Mouse (Mus musculus) forebrain, embryonic 14.5 days (tissue): ENCODE measurements around the gene Upf2. TPM values are rescaled to one million over a fixed set of nuclear protein-coding genes. Genes with fewer than 3 reads are reported as not detected.
"Not testable (repeated sequence)": the region's sequence is repeated elsewhere in the genome, so short reads cannot be mapped to it uniquely, and the experiment has no call there.

Source experiments
- ATAC-seq: fragments of 200-750 bp; cut with Nextera tagmentation; 2 replicates; pipeline ENCODE4 v1.8.0; 2017; ENCODE audit warnings: mild to moderate bottlenecking, moderate library complexity
- DNase-seq: peaks from one replicate; pipeline ENCODE4 v3.0.0-alpha.2; 2015; ENCODE audit warnings: low spot score
- H3K27ac ChIP-seq: fragments of 300-500 bp; sonication (generic); 2 replicates; pipeline ENCODE4 v1.5.1; 2014; ENCODE audit warnings: low read depth, mild to moderate bottlenecking, control low read depth, low read length, moderate library complexity
- H3K27me3 ChIP-seq: fragments of 300-500 bp; sonication (generic); replicated peaks from 2 replicates; pipeline ENCODE4 v1.6.1; 2014; ENCODE audit warnings: low read length, control low read depth, mixed read lengths; ENCODE audit not compliant: control insufficient read depth, insufficient read depth
- H3K36me3 ChIP-seq: fragments of 300-500 bp; sonication (generic); 2 replicates; pipeline ENCODE4 v1.6.1; 2014; ENCODE audit warnings: low read length, control low read depth; ENCODE audit not compliant: control insufficient read depth, insufficient read depth
- H3K4me1 ChIP-seq: fragments of 300-500 bp; sonication (generic); 2 replicates; pipeline ENCODE4 v1.6.1; 2014; ENCODE audit warnings: antibody characterized with exemption, low read length, control low read depth; ENCODE audit not compliant: control insufficient read depth, insufficient read depth
- H3K4me2 ChIP-seq: fragments of 300-500 bp; sonication (generic); 2 replicates; pipeline ENCODE4 v1.6.1; 2014; ENCODE audit warnings: mild to moderate bottlenecking, control low read depth, low read length
- H3K4me3 ChIP-seq: fragments of 300-500 bp; sonication (generic); 2 replicates; pipeline ENCODE4 v1.5.1; 2014; ENCODE audit warnings: low read depth, low read length, control low read depth
- H3K9ac ChIP-seq: fragments of 300-500 bp; sonication (generic); 2 replicates; pipeline ENCODE4 v1.6.1; 2014; ENCODE audit warnings: mild to moderate bottlenecking, low read length, control low read depth, moderate library complexity
- H3K9me3 ChIP-seq: fragments of 300-500 bp; sonication (generic); replicated peaks from 2 replicates; pipeline ENCODE4 v1.6.1; 2016; ENCODE audit warnings: low read length, control low read depth, mixed read lengths; ENCODE audit not compliant: control insufficient read depth
- WGBS: fragments of 180-500 bp; shearing (Covaris S2); extraction: QIAGEN DNeasy Blood & Tissue Kit; methylation state at CpG from one replicate; pipeline ENCODE4 v1.1.7; 2014; 5-methylcytosine and 5-hydroxymethylcytosine counted together
- polyA plus RNA-seq: library from polyadenylated mRNA; unstranded; fragments of >200 nt; fragmentation: Nextera tagmentation; extraction: Ambion mirVana; gene quantifications from 2 replicates; pipeline ENCODE4 v1.2.1, GENCODE M21; 2014

The Upf2 gene
- polyA plus RNA-seq, 1 experiment from 2014 or later: 7.6 TPM

GRCm38 (mm10) chr2:5962265-5962664 lies 11.0 kb downstream of the Upf2 start:
- no peak overlapping the region for H3K9ac ChIP-seq
- WGBS: 17% methylated on average over 2 of the region's 2 CpGs
- peaks cover 42% of the 10 kb centered on the region for H3K36me3 ChIP-seq
- H3K4me3 ChIP-seq: no peak overlapping the region
- no peaks in the 10 kb centered on the region for H3K27me3 ChIP-seq
- no peak overlapping the region for H3K4me2 ChIP-seq
- ATAC-seq (peak; percentile 86), DNase-seq (peak; percentile 77)
- H3K27ac ChIP-seq: no peak overlapping the region
- H3K9me3 ChIP-seq: no peaks in the 10 kb centered on the region
- no peaks in the 10 kb centered on the region for H3K4me1 ChIP-seq

DNA sequence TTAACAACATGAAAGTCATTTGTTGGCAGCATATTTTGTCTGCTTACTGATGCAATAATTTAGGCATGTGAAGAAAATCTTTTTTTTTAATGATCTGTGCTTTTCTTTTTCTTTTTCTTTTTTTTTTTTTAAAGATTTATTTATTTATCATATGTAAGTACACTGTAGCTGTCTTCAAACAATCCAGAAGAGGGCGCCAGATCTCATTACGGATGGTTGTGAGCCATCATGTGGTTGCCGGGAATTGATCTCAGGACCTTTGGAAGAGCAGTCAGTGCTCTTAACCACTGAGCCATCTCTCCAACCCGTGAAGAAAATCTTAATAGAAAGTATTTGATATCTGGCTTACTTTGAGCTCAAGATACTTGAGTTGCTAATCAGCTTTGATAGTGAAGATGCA lies 12.5 kb downstream of the Upf2 start:
- H3K27ac ChIP-seq, H3K9me3 ChIP-seq, ATAC-seq, H3K27me3 ChIP-seq, H3K9ac ChIP-seq, DNase-seq, H3K4me2 ChIP-seq, H3K4me3 ChIP-seq, H3K4me1 ChIP-seq: not testable (repeated sequence)
- H3K36me3 ChIP-seq: peaks cover 28% of the 10 kb centered on the region
- WGBS: 89% methylated on average over 4 of the region's 4 CpGs

DNA sequence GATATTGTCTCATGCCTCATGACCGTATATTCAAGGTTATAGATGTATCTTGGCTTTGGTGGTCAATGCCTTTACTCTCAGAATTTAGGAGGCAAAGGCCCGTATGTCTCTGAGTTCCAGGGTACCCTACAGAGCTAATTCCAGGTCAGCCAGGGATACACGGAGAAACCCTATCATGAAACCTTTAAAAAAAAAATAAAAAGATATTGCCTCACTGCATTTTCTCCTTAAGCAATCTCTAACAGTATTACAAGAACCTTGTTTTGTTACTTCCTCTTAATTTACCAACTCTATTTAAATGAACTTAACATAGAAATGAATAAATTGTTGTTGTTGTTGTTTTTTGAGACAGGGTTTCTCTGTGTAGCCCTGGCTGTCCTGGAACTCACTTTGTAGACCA lies 14.7 kb downstream of the Upf2 start:
- no peaks in the 10 kb centered on the region for H3K27me3 ChIP-seq
- peaks cover 14% of the 10 kb centered on the region for H3K36me3 ChIP-seq
- DNase-seq (no peak), ATAC-seq (no peak)
- H3K4me3 ChIP-seq: no peak overlapping the region
- no peaks in the 10 kb centered on the region for H3K4me1 ChIP-seq
- no peak overlapping the region for H3K4me2 ChIP-seq
- H3K27ac ChIP-seq: no peak overlapping the region
- 99% methylated on average over 3 of the region's 3 CpGs for WGBS
- no peak overlapping the region for H3K9ac ChIP-seq
- H3K9me3 ChIP-seq: no peaks in the 10 kb centered on the region

GRCm38 (mm10) chr2:5970629-5971028 lies 19.4 kb downstream of the Upf2 start:
- peaks cover 14% of the 10 kb centered on the region for H3K36me3 ChIP-seq
- WGBS: 96% methylated on average over 3 of the region's 3 CpGs
- H3K9me3 ChIP-seq, H3K27ac ChIP-seq, H3K4me3 ChIP-seq, H3K9ac ChIP-seq, H3K27me3 ChIP-seq, DNase-seq, H3K4me2 ChIP-seq, H3K4me1 ChIP-seq, ATAC-seq: not testable (repeated sequence)

DNA sequence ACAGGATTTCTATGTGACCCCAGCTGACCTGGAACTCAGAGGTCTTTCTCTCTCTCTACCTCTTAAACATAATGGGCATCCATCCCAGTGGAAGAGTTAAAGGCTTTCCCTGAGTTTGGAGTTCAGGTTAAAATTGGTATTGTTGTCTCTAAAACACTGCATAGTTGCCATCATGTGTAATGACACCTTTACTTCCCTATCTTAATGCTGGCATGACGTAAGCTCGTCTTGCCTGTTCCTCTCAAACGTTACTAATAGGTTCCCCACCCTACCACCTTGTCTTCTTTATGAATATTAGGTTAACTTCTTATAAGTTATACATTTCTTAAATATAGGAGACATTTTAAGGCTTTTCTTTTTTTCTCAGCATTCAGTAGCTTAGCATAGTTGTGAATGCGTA lies 26.3 kb downstream of the Upf2 start:
- Histone ChIP-seq H3K4me1 (no peaks in the 10 kb centered on the region), H3K4me2 (no peak overlapping the region), H3K9me3 (no peaks in the 10 kb centered on the region), H3K27ac (no peak overlapping the region), H3K4me3 (no peak overlapping the region), H3K27me3 (no peaks in the 10 kb centered on the region), H3K36me3 (peaks cover 36% of the 10 kb centered on the region), H3K9ac (no peak overlapping the region)
- no peak for ATAC-seq
- no peak for DNase-seq
- 92% methylated on average over 4 of the region's 4 CpGs for WGBS

DNA sequence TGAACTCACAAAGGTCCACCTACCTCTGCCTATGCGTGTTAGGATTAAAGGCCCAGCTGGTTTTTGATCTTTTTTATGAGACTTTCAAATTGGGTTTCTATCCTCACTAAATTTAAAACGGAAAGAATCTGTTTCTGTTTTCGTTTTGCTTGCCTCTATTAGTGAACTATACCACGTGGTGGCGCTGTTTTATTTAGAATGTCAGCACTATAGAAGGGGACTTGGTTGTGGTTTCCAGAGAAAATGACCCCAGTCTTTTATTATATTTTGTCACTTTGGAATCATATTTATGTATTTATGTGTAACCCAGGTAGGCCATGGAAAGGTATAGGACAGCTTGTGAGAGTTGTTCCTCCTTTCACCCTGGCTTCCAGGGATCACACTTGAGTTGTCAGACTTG lies 44.3 kb downstream of the Upf2 start:
- Histone ChIP-seq H3K27ac (no peak overlapping the region), H3K4me2 (no peak overlapping the region), H3K4me3 (no peak overlapping the region), H3K36me3 (peaks cover 8% of the 10 kb centered on the region; the same call in 1 of the 2 replicates), H3K27me3 (no peaks in the 10 kb centered on the region), H3K9ac (no peak overlapping the region), H3K9me3 (no peaks in the 10 kb centered on the region), H3K4me1 (no peaks in the 10 kb centered on the region)
- ATAC-seq: no peak
- peak; percentile 76 for DNase-seq
- 20% methylated on average over 5 of the region's 5 CpGs for WGBS

DNA sequence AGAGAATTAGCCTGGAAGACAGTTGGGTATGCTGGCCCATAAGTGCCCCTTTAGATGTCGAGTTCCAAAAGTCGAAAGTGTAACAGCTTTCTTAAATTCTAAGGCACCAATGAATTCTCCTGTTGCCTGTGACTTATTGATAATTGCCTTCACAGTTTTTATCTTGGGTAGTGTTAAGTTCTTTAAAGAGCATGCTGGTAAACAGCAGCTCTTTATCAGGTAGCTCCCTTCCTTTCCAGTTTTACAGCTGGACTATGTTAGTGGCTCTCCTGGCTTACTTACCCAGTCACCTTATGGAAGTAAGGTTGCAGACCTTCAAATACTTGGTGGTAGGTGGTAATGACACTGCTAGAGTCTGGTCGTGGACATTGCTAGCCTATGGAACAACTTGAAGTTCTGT lies 52.7 kb downstream of the Upf2 start:
- Histone ChIP-seq H3K4me3 (no peak overlapping the region), H3K36me3 (0 out of 2 replicates have a peak, but pooled peaks cover 5% of the 10 kb centered on the region), H3K9ac (no peak overlapping the region), H3K27ac (no peak overlapping the region), H3K27me3 (no peaks in the 10 kb centered on the region), H3K4me2 (no peak overlapping the region), H3K4me1 (no peaks in the 10 kb centered on the region), H3K9me3 (no peaks in the 10 kb centered on the region)
- DNase-seq: no peak
- 91% methylated on average over 3 of the region's 3 CpGs for WGBS
- ATAC-seq: no peak

DNA sequence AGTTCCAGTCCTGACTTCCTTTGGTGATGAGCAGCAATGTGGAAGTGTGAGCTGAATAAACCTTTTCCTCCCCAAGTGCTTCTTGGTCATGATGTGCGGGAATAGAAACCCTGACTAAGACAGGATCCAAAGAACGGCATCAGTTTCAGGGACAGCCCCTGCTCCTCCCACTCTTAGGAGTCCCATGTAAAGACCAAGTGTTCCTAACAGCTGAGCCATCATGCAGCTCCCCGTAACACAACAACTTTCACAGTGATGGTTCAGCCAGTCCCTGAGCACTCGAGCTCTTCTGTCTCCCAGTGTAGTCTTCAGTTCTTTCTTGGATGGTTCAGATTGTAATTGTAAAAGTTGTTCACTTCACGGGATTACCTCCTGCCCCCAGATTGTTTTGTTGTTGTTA lies 63.3 kb downstream of the Upf2 start:
- H3K4me3 ChIP-seq: no peak overlapping the region
- H3K9me3 ChIP-seq: no peaks in the 10 kb centered on the region
- DNase-seq (no peak), ATAC-seq (no peak)
- H3K36me3 ChIP-seq: peaks cover 9% of the 10 kb centered on the region
- H3K4me2 ChIP-seq: no peak overlapping the region
- H3K27me3 ChIP-seq: no peaks in the 10 kb centered on the region
- no peaks in the 10 kb centered on the region for H3K4me1 ChIP-seq
- H3K9ac ChIP-seq: no peak overlapping the region
- H3K27ac ChIP-seq: no peak overlapping the region
- 93% methylated on average over 5 of the region's 5 CpGs for WGBS

- H3K27me3 ChIP-seq, H3K9ac ChIP-seq, H3K4me1 ChIP-seq, H3K9me3 ChIP-seq, DNase-seq, H3K4me3 ChIP-seq, ATAC-seq, H3K27ac ChIP-seq, H3K4me2 ChIP-seq: not testable (repeated sequence)
- WGBS: 88% methylated on average over 6 of the region's 6 CpGs
- H3K36me3 ChIP-seq: peaks cover 14% of the 10 kb centered on the region
Measured at GRCm38 (mm10) chr2:6015182-6015581, 63.9 kb downstream of the Upf2 start.
